ENCODE assay signal across 13 mouse cellular contexts in genomic region chr15:97670554-97670953, GRCm38 (mm10). TPM values are rescaled to one million over a fixed set of nuclear protein-coding genes. Genes with fewer than 3 reads are reported as not detected.
DNase-seq lines count a peak whose midpoint lies in the region.
"Had no signal": no experiment of that assay in that cellular context is flagged by ENCODE, and none has a peak within 500 bp of the region (broad histone marks: within the 10 kb centered on the region; RNA-seq: fewer than 3 reads in every experiment).

No protein-coding gene starts in this region.

- DNase-seq in heart, adult 11 months: peak; percentile 91
- no peak for DNase-seq in heart, postnatal 4 days
- DNase-seq in lung, postnatal 10 days: peak; percentile 28
- DNase-seq in lung, postnatal 25 days (ENCODE audit: low spot score): no peak
- DNase-seq in lung, postnatal 14 days: peak; percentile 12
- DNase-seq in retina, postnatal 1 day: no peak
- no peak for DNase-seq in embryo, embryonic 11 days
- DNase-seq: cerebellum, adult 9-11 months; kidney, postnatal 4 days; layer of hippocampus, adult 9-11 months; lung, embryonic 14.5 days; right cerebral cortex, postnatal 25 days; thymus, postnatal 4 days had no signal

RNA-seq across cellular contexts. Expression of gene Rpap3, which starts 35.1 kb away (rescaled TPM):
- total RNA-seq in heart, postnatal 4 days (2021): 10 to 100 TPM; 16.0 to 19.7 TPM

Comparison
In these comparisons a context has a peak if more than half of its experiments do, and no peak if none do; other contexts are left out.
1. DNase-seq: peak in heart, adult 11 months (single experiment), lung, postnatal 10 days (single experiment) and lung, postnatal 14 days (single experiment); none in heart, postnatal 4 days (single experiment), lung, postnatal 25 days (single experiment), retina, postnatal 1 day (single experiment) and embryo, embryonic 11 days (single experiment).